Mouse (Mus musculus) kidney, adult 2 months (tissue): ENCODE data around the gene Mtf2. TPM values are rescaled to one million over a fixed set of nuclear protein-coding genes. Genes with fewer than 3 reads are reported as not detected.
"Not testable (repeated sequence)": the region's sequence is repeated elsewhere in the genome, so short reads cannot be mapped to it uniquely, and the experiment has no call there.

Experiments
- DNase-seq: peaks from one replicate; pipeline ENCODE4 v3.0.0; 2021
- H3K27ac ChIP-seq: fragments of 200-500 bp; 2 replicates; pipeline ENCODE4 v1.5.1; 2012; ENCODE audit warnings: low read depth, low read length, control low read depth, inconsistent platforms; ENCODE audit not compliant: insufficient read depth
- H3K27me3 ChIP-seq: fragments of 200-500 bp; replicated peaks from 2 replicates; pipeline ENCODE4 v1.6.1; 2012; ENCODE audit warnings: mild to moderate bottlenecking, moderate library complexity, low read length, inconsistent platforms; ENCODE audit not compliant: control insufficient read depth, insufficient read depth
- H3K36me3 ChIP-seq: fragments of 200-500 bp; 2 replicates; pipeline ENCODE4 v1.6.1; 2012; ENCODE audit warnings: mild to moderate bottlenecking, moderate library complexity, low read length, inconsistent platforms; ENCODE audit not compliant: control insufficient read depth, insufficient read depth
- H3K4me1 ChIP-seq: fragments of 200-500 bp; 2 replicates; pipeline ENCODE4 v1.6.1; 2011; ENCODE audit warnings: low read length; ENCODE audit not compliant: control insufficient read depth, insufficient read depth
- H3K4me3 ChIP-seq: fragments of 200-500 bp; 2 replicates; pipeline ENCODE4 v1.5.1; 2011; ENCODE audit warnings: mild to moderate bottlenecking, low read depth, low read length, control low read depth; ENCODE audit not compliant: insufficient read depth
- CTCF ChIP-seq: fragments of 200-500 bp; conservative IDR thresholded peaks from 2 replicates; pipeline ENCODE4 v1.5.1; 2011; ENCODE audit warnings: low read depth, mild to moderate bottlenecking, control low read depth, low read length, moderate library complexity, mixed read lengths; ENCODE audit not compliant: insufficient read depth, insufficient read length
- POLR2A ChIP-seq: fragments of 200-500 bp; IDR thresholded peaks from one replicate; pipeline ENCODE4 v1.6.1; 2011; ENCODE audit warnings: low read depth, low read length, control low read depth
- WGBS: fragments of 180-500 bp; shearing (Covaris S2); methylation state at CpG from one replicate; pipeline ENCODE4 v1.1.7; 2018; 5-methylcytosine and 5-hydroxymethylcytosine counted together
- polyA plus RNA-seq: library from polyadenylated mRNA; depleted of rRNA; stranded (reverse); fragments of >200 nt; gene quantifications from 2 replicates; pipeline ENCODE4 v1.2.3, GENCODE M21; 2012

The Mtf2 gene
- polyA plus RNA-seq, 1 experiment, result 8.1 TPM

DNA sequence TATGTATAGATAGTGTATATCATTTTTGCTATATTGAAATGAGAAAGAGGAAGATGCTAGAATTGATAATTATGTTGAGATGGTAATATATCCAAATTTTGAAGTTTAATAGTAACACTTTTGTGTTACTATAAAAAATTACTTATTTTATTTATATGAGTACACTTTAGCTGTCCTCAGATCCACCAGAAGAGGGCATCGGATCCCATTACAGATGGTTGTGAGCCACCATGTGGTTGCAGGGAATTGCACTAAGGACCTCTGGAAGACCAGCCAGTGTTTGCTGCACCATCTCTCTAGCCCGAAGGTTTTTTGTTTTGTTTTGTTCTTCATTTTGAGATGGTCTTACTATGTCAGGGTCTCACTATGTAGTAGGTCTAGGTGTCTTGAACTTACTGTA, 20.0 kb downstream of the Mtf2 start:
- H3K4me1 ChIP-seq, result no peaks in the 10 kb centered on the region
- no peak overlapping the region for H3K27ac ChIP-seq
- TF ChIP-seq POLR2A, result no peak
- TF ChIP-seq CTCF, result 0 out of 2 replicates have a peak, but pooled peaks have one; percentile 21
- WGBS, result 96% methylated on average over 2 of the region's 2 CpGs
- no peaks in the 10 kb centered on the region for H3K27me3 ChIP-seq
- H3K36me3 ChIP-seq, result peaks cover 2% of the 10 kb centered on the region; the same call in 1 of the 2 replicates
- no peak for DNase-seq
- no peak overlapping the region for H3K4me3 ChIP-seq

DNA sequence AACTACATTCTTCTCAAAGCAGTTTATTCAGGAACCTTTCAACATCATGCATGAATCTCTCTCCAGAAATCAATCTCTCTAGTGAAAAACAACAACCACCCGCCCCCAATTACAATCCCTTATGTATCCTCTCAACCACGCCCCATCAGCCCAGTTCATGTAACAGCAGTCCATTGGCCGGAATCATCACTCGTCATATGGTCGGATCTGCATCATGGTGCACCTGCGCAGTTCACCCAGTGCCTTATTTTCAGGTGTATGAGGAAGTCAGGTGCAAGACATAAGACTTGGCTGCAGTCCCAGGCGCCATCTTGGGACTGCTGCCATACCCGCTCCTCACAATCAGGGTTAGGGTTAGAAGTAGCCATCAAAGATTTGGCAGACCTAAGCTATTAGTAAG, 27.3 kb downstream of the Mtf2 start:
- not testable (repeated sequence) for H3K4me3 ChIP-seq, H3K27ac ChIP-seq, H3K27me3 ChIP-seq, DNase-seq, H3K36me3 ChIP-seq, H3K4me1 ChIP-seq
- WGBS, result 97% methylated on average over 8 of the region's 8 CpGs

DNA sequence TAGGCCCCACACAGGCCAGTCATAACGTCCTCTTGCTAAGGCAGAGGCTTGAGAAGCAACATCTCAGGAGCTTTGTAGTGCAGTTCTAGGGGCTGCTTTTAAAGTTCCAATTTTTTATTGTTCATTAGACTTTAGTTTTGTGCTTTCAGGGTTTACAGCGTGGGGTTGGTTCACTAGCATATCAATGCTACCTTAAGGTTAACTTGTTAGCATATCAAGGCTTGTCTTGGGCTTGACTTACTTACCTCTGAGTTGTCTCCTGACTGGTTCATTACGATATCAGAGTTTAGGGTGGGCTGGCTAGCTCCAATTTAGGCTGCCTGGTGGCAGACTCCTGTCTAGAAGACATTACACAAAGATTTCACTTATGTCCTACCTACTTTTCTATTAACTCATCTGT, 32.2 kb downstream of the Mtf2 start:
- no peak overlapping the region for H3K4me3 ChIP-seq
- no peaks in the 10 kb centered on the region for H3K4me1 ChIP-seq
- peaks cover 4% of the 10 kb centered on the region for H3K36me3 ChIP-seq
- DNase-seq, result no peak
- no peak overlapping the region for H3K27ac ChIP-seq
- H3K27me3 ChIP-seq, result no peaks in the 10 kb centered on the region
- TF ChIP-seq CTCF (no peak), POLR2A (no peak)
- WGBS, result 94% methylated on average over 3 of the region's 3 CpGs

DNA sequence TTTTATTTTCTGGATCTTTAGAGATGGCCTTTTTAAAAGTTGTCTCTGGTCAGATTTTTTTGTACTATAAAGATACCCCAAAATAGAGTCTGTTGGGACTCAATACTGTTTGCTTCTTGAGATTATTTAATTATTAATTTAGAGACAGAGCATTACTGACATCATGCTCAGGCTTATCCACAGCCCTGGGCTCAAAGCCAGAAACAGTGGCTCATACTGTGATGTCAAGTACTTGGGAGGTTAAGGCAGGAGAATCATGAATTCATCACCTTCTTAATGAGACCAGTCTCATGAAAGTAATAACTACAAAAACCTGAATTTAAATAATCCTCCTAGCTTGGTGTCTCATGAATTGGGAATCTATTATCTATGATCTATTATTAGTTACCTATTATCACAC, 34.7 kb downstream of the Mtf2 start:
- no peak for DNase-seq
- no peak overlapping the region for H3K4me3 ChIP-seq
- H3K4me1 ChIP-seq, result no peaks in the 10 kb centered on the region
- H3K27me3 ChIP-seq, result no peaks in the 10 kb centered on the region
- TF ChIP-seq POLR2A (no peak), CTCF (no peak)
- peaks cover 5% of the 10 kb centered on the region for H3K36me3 ChIP-seq
- no peak overlapping the region for H3K27ac ChIP-seq

- no peaks in the 10 kb centered on the region for H3K27me3 ChIP-seq
- no peaks in the 10 kb centered on the region for H3K4me1 ChIP-seq
- WGBS, result 85% methylated on average over 5 of the region's 5 CpGs
- DNase-seq, result no peak
- H3K4me3 ChIP-seq, result no peak overlapping the region
- TF ChIP-seq POLR2A, result no peak
- TF ChIP-seq CTCF, result no peak
- H3K36me3 ChIP-seq, result peaks cover 5% of the 10 kb centered on the region
- no peak overlapping the region for H3K27ac ChIP-seq
Measured at GRCm38 (mm10) chr5:108104306-108104705, 38.8 kb downstream of the Mtf2 start.

DNA sequence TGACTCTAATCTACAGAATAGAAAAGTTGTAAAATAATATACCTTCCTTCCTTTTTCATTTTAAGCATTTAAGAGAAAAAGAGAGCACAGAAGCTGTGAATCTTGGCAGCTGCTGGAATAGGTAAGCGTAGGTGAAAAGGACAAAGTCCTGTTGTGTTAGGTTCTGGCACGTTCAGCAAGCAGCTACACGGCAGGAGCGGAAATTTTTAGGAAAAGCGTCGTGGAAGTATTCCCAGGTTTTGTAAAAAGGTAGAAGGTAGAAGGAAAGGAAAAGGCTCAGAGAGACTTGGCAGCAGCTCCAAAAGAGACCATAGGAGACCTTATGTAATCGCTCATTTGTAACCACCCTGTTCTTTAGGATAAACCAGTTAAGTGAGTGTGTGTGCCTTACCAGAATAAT, 43.9 kb downstream of the Mtf2 start:
- no peak overlapping the region for H3K27ac ChIP-seq
- WGBS, result 69% methylated on average over 7 of the region's 7 CpGs
- no peaks in the 10 kb centered on the region for H3K4me1 ChIP-seq
- no peaks in the 10 kb centered on the region for H3K27me3 ChIP-seq
- peaks cover under 1% of the 10 kb centered on the region for H3K36me3 ChIP-seq
- peak; percentile 54 for DNase-seq
- TF ChIP-seq CTCF (no peak), POLR2A (no peak)
- no peak overlapping the region for H3K4me3 ChIP-seq

DNA sequence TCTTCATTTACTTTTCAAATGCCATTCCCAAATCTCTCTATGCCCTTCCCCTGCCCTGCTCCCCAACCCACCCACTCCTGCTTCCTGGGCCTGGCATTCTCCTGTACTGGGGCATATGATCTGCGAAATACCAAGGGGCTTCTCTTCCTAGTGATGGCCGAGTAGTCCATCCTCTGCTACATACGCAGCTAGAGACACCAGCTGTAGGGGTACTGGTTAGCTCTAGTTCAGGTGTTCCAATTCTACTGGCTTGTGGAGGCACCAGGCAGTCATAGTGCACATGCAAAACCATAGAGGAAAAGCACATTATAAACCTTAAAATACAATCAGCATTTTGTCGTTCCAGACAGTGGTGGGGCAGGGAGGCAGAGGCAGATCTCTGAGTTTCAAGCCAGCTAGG, 52.2 kb downstream of the Mtf2 start:
- H3K27ac ChIP-seq, result no peak overlapping the region
- DNase-seq, result no peak
- 96% methylated on average over 4 of the region's 4 CpGs for WGBS

DNA sequence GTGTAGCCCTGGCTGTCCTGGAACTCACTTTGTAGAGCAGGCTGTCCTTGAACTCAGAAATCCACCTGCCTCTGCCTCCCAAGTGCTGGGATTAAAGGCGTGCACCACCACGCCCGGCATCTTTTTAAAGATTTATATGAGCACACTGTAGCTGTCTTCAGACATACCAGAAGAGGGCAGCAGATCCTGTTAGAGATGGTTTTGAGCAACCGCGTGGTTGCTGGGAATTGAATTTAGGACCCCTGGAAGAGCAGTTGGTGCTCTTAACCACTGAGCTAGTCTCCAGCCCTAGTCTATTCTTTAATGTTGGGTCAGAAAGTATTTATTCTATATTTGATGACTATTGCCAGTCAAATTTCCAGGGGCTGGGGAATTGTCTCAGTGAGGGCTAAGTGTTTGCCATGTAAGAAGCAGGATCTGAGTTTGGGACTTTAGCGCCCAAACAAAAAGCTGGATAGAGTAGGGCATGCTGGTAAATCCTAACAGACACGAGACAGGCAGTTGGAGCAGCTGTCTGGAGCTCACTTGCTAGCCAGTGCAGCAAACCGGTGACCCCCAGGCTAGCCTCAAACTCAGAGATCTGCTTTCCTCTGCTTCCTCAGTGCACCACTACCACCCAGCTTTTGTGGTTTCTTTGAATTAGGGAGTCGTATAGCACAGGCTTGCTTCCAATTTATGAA, 54.9 kb downstream of the Mtf2 start:
- no peaks in the 10 kb centered on the region for H3K4me1 ChIP-seq
- TF ChIP-seq CTCF, result no peak
- no peak for TF ChIP-seq POLR2A
- no peak for DNase-seq
- WGBS, result 90% methylated on average over 9 of the region's 9 CpGs
- no peak overlapping the region for H3K4me3 ChIP-seq
- no peaks in the 10 kb centered on the region for H3K27me3 ChIP-seq
- H3K36me3 ChIP-seq, result no peaks in the 10 kb centered on the region
- H3K27ac ChIP-seq, result no peak overlapping the region

More for the DNA sequence above, 52.2 kb downstream of the Mtf2 start:
- Histone ChIP-seq H3K4me1 (no peaks in the 10 kb centered on the region), H3K27me3 (no peaks in the 10 kb centered on the region), H3K4me3 (no peak overlapping the region), H3K36me3 (no peaks in the 10 kb centered on the region)
- no peak for TF ChIP-seq POLR2A
- TF ChIP-seq CTCF, result no peak
